Mouse (Mus musculus) lung, postnatal 0 days (tissue): ENCODE data around the gene Draxin.

ENCODE experiments used
- CTCF ChIP-seq: IDR thresholded peaks from 2 replicates; pipeline ENCODE4 v1.5.1; 2016; ENCODE audit warnings: antibody characterized with exemption, mild to moderate bottlenecking
- EP300 ChIP-seq: IDR thresholded peaks from 2 replicates; pipeline ENCODE4 v1.6.1; 2016; ENCODE audit warnings: antibody characterized with exemption, mild to moderate bottlenecking, control low read depth

- TF ChIP-seq CTCF (no peak), EP300 (no peak)
These were observed 35.4 kb downstream of the Draxin start for GRCm38 (mm10) chr4:148095081-148095480.
